Mouse (Mus musculus) CH12.LX (cell line): ENCODE measurements around the gene Snx17. TPM values are rescaled to one million over a fixed set of nuclear protein-coding genes. Genes with fewer than 3 reads are reported as not detected.
A peak's percentile ranks its signal among the peaks of the same experiment; 100 is the strongest.

ENCODE experiments used
- DNase-seq: peaks from one replicate; pipeline ENCODE4 v3.0.0-alpha.2; 2013; ENCODE audit errors: extremely low read depth
- H3K27ac ChIP-seq: 2 replicates; pipeline ENCODE4 v1.5.1; 2012; ENCODE audit warnings: low read depth, mild to moderate bottlenecking, control low read depth, moderate library complexity; ENCODE audit not compliant: insufficient read depth
- H3K27me3 ChIP-seq: replicated peaks from 2 replicates; pipeline ENCODE3; 2012; ENCODE audit warnings: inconsistent platforms
- H3K36me3 ChIP-seq, 2 experiments: replicated peaks in 1 of 2; 2 replicates each; pipeline versions ENCODE3 to v1.6.1; 2012; ENCODE audit warnings: inconsistent platforms in 1 of 2, low read length in 1 of 2, mild to moderate bottlenecking in 1 of 2, mixed read lengths in 1 of 2, moderate library complexity in 1 of 2; ENCODE audit not compliant: control insufficient read depth in 1 of 2, insufficient read depth in 1 of 2
- H3K4me1 ChIP-seq, 2 experiments: 2 replicates each; pipeline ENCODE4 v1.6.1; 2012; ENCODE audit warnings: inconsistent platforms in 1 of 2, moderate library complexity in 1 of 2; ENCODE audit not compliant: insufficient read depth in 2 of 2, control insufficient read depth in 1 of 2
- H3K4me2 ChIP-seq: 2 replicates; pipeline ENCODE4 v1.6.1; 2012; ENCODE audit warnings: low read depth, mild to moderate bottlenecking, control low read depth; ENCODE audit not compliant: poor library complexity, insufficient read depth, severe bottlenecking
- H3K4me3 ChIP-seq, 3 experiments: fragments of 150-350 bp in 1 of 3; sonication (generic) in 1 of 3; replicated peaks in 1 of 3; 2 replicates each; pipeline versions ENCODE3 to v1.5.1; 2011 to 2012; ENCODE audit warnings: low read depth in 2 of 3, low read length in 2 of 3, mild to moderate bottlenecking in 2 of 3, moderate library complexity in 2 of 3, control low read depth in 1 of 3, improper control_type of control experiment in 1 of 3, inconsistent platforms in 1 of 3, mixed read lengths in 1 of 3; ENCODE audit not compliant: poor library complexity in 1 of 3
- H3K79me2 ChIP-seq: replicated peaks from 2 replicates; pipeline ENCODE4 v1.6.1; 2012; ENCODE audit warnings: mild to moderate bottlenecking, moderate library complexity; ENCODE audit not compliant: control insufficient read depth, poor library complexity, insufficient read depth, severe bottlenecking; ENCODE audit errors: extremely low read depth
- H3K9ac ChIP-seq: 2 replicates; pipeline ENCODE4 v1.6.1; 2012; ENCODE audit warnings: low read depth, mild to moderate bottlenecking, control low read depth, moderate library complexity; ENCODE audit not compliant: insufficient read depth
- H3K9me3 ChIP-seq: replicated peaks from 2 replicates; pipeline ENCODE3; 2012; ENCODE audit warnings: low read length, inconsistent platforms, mixed read lengths
- CTCF ChIP-seq, 2 experiments: IDR thresholded peaks in 1 of 2; conservative IDR thresholded peaks in 1 of 2; 2 replicates each; pipeline ENCODE4 v1.5.1; 2011 to 2012; ENCODE audit warnings: low read depth in 2 of 2, low read length in 2 of 2, improper control_type of control experiment in 1 of 2, inconsistent platforms in 1 of 2, mild to moderate bottlenecking in 1 of 2, moderate library complexity in 1 of 2
- GABPA ChIP-seq: IDR thresholded peaks from 2 replicates; pipeline ENCODE4 v1.6.1; 2012; ENCODE audit warnings: low read depth, low read length, improper control_type of control experiment, inconsistent platforms; ENCODE audit not compliant: insufficient replicate concordance
- KAT2A ChIP-seq: IDR thresholded peaks from 2 replicates; pipeline ENCODE4 v1.6.1; 2012; ENCODE audit warnings: low read length, improper control_type of control experiment, inconsistent platforms; ENCODE audit not compliant: insufficient replicate concordance
- MAFK ChIP-seq: IDR thresholded peaks from 2 replicates; pipeline ENCODE4 v1.6.1; 2011; ENCODE audit warnings: low read length, improper control_type of control experiment; ENCODE audit not compliant: insufficient replicate concordance
- MEF2A ChIP-seq: IDR thresholded peaks from 2 replicates; pipeline ENCODE4 v1.6.1; 2014; ENCODE audit warnings: low read depth, mild to moderate bottlenecking, inconsistent platforms, low read length, improper control_type of control experiment, borderline replicate concordance
- MXI1 ChIP-seq: IDR thresholded peaks from 2 replicates; pipeline ENCODE4 v1.6.1; 2011; ENCODE audit warnings: mild to moderate bottlenecking, low read depth, low read length, improper control_type of control experiment
- MYC ChIP-seq: IDR thresholded peaks from 2 replicates; pipeline ENCODE4 v1.6.1; 2011; ENCODE audit warnings: low read depth, mild to moderate bottlenecking, improper control_type of control experiment, low read length
- NELFE ChIP-seq: IDR thresholded peaks from 2 replicates; pipeline ENCODE4 v1.6.1; 2011; ENCODE audit warnings: low read depth, low read length, improper control_type of control experiment
- NRF1 ChIP-seq: IDR thresholded peaks from 2 replicates; pipeline ENCODE4 v1.6.1; 2014; ENCODE audit warnings: low read depth, mild to moderate bottlenecking, inconsistent platforms, low read length, improper control_type of control experiment, moderate library complexity
- PAX5 ChIP-seq: IDR thresholded peaks from 2 replicates; pipeline ENCODE4 v1.6.1; 2012; ENCODE audit warnings: low read length, inconsistent platforms, mixed read lengths
- RAD21 ChIP-seq: IDR thresholded peaks from 2 replicates; pipeline ENCODE4 v1.6.1; 2011; ENCODE audit warnings: low read depth, mild to moderate bottlenecking, low read length, improper control_type of control experiment, moderate library complexity
- SIN3A ChIP-seq: IDR thresholded peaks from 2 replicates; pipeline ENCODE4 v1.6.1; 2012; ENCODE audit warnings: low read length, improper control_type of control experiment, inconsistent platforms
- SMC3 ChIP-seq: IDR thresholded peaks from 2 replicates; pipeline ENCODE4 v1.6.1; 2011; ENCODE audit warnings: low read depth, low read length, improper control_type of control experiment
- TBP ChIP-seq: conservative IDR thresholded peaks from 2 replicates; pipeline ENCODE4 v1.6.1; 2011; ENCODE audit warnings: low read depth, low read length, improper control_type of control experiment
- USF2 ChIP-seq: conservative IDR thresholded peaks from 2 replicates; pipeline ENCODE4 v1.6.1; 2011; ENCODE audit warnings: low read depth, low read length, improper control_type of control experiment
- ZKSCAN1 ChIP-seq: IDR thresholded peaks from 2 replicates; pipeline ENCODE4 v1.6.1; 2012; ENCODE audit warnings: low read depth, inconsistent platforms, low read length, improper control_type of control experiment, borderline replicate concordance
- ZMIZ1 ChIP-seq: IDR thresholded peaks from 2 replicates; pipeline ENCODE4 v1.6.1; 2012; ENCODE audit warnings: low read depth, mild to moderate bottlenecking, inconsistent platforms, low read length, improper control_type of control experiment
- ZNF384 ChIP-seq: IDR thresholded peaks from 2 replicates; pipeline ENCODE4 v1.6.1; 2012; ENCODE audit warnings: low read depth, low read length, improper control_type of control experiment, inconsistent platforms
- dilution Hi-C: fragments of 300-500 bp; cut with MboI; formaldehyde crosslinking; loops from 2 replicates; pipeline ENCODE4 v1.14.3; 2020; ENCODE audit warnings: low sequenced_read_pairs; ENCODE audit not compliant: extremely low pct_unique_long_range_greater_than_20kb, extremely low pct_ligation_motif_present
- in situ Hi-C: fragments of 300-500 bp; cut with MboI; formaldehyde crosslinking; loops from 3 replicates; pipeline ENCODE4 v1.14.3; 2019; ENCODE audit warnings: low sequenced_read_pairs, low pct_ligation_motif_present, low pct_unique_long_range_greater_than_20kb, mixed read lengths
- polyA plus RNA-seq: library from polyadenylated mRNA; unstranded; fragments of >175 nt; gene quantifications from 2 replicates; pipeline ENCODE4 v1.2.1, GENCODE M21; 2012; ENCODE audit warnings: low read depth; ENCODE audit not compliant: insufficient read length
- total RNA-seq, 2 experiments: library from RNA; depleted of rRNA; stranded (reverse); fragments of 300-350 nt in 1 of 2; fragments of >200 nt in 1 of 2; gene quantifications; 2 replicates each; pipeline ENCODE4 v1.2.3; 2012 to 2014

Gene Snx17
- total and polyA plus RNA-seq, 3 experiments = 56.7 to 63.9 (median 61.5) TPM

DNA sequence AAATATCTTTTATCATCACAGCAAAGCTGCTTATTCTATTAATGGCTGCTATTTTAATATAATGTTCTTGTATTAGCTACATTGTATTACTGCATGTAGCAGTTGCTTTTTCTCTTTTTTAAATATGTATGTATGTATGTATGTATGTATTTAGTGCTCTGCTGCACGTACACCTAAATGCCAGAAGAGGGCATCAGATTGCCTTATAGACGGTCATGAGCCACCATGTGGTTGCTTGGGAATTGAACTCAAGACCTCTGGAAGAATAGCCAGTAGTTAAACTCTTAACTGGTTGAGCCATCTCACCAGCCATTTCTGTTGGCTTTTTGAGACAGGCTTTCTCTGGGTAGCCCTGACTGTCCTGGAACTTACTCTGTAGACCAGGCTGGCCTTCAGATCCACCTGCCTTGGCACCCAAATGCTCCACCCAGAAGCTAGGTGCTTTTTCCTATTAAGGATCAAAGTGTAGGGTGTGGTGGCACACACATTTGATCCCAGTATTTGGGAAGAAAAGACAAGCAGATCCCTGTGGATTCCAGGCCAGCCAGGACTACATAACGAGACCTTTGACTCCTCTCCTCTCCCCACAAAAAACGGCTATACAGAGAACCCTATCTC, 4.7 kb upstream of the Snx17 start:
- Histone ChIP-seq H3K4me3 (no peak overlapping the region), H3K9me3 (no peaks in the 10 kb centered on the region), H3K36me3 (peaks cover 39 to 46% of the 10 kb centered on the region in 2 experiments), H3K4me2 (no peak overlapping the region), H3K4me1 (peaks cover 0 to 14% of the 10 kb centered on the region in 2 experiments; a peak in 2 of 4 replicates), H3K9ac (no peak overlapping the region), H3K27me3 (no peaks in the 10 kb centered on the region), H3K79me2 (peaks cover 12% of the 10 kb centered on the region), H3K27ac (no peak overlapping the region)
- peak; percentile 52 for DNase-seq
- dilution Hi-C loops = no loop called here
- TF ChIP-seq GABPA (no peak), SMC3 (peak; percentile 58), MAFK (no peak), NELFE (peak; percentile 25; the same call in 1 of the 2 replicates), NRF1 (no peak), RAD21 (peak; percentile 52), CTCF (conservative IDR thresholded peaks at IDR 0.05 in 1 of 2, IDR thresholded peaks at IDR 0.05 in 1 of 2; ENCODE audit: low read depth in 2 of 2, low read length in 2 of 2) (peak in 1 of 2 experiments; percentile 92; a peak in 3 of 4 replicates), MYC (peak; percentile 90), TBP (no peak), MEF2A (no peak)
- in situ Hi-C loops = no loop called here

DNA sequence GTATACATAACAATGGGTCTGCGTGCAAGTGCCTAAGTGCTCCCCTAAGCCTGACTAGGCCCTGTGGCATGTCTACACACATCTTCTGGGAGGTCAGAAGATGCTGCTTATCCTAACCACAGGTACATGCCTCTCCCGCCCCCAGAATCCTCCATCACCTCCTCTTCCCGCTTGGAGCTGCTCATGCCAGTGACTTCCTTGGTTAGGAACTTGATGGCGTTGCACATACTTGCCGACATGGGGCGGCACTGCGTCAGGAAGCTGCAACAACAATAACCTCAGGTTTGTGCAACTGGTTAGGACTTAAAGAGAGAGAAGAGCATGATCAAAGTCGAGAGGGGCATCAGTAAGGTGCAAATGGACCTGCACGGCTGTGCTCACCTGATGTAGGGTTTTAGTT, 2.8 kb upstream of the Snx17 start:
- in situ Hi-C loops = no loop called here

More for the DNA sequence above, 2.8 kb upstream of the Snx17 start:
- no peak for DNase-seq
- H3K9ac ChIP-seq = no peak overlapping the region
- H3K4me1 ChIP-seq = peaks cover 2 to 25% of the 10 kb centered on the region in 2 experiments; a peak in 3 of 4 replicates
- no peak overlapping the region for H3K27ac ChIP-seq
- peaks cover 27% of the 10 kb centered on the region for H3K79me2 ChIP-seq
- no peaks in the 10 kb centered on the region for H3K9me3 ChIP-seq
- no peak overlapping the region for H3K4me2 ChIP-seq
- H3K4me3 ChIP-seq = no peak overlapping the region
- H3K27me3 ChIP-seq = no peaks in the 10 kb centered on the region
- dilution Hi-C loops = no loop called here
- TF ChIP-seq MAFK (no peak), ZNF384 (no peak), SIN3A (no peak), ZMIZ1 (no peak), PAX5 (no peak), ZKSCAN1 (no peak), MXI1 (no peak), KAT2A (no peak), MYC (no peak), USF2 (no peak), SMC3 (no peak)
- peaks cover 42 to 55% of the 10 kb centered on the region in 2 experiments for H3K36me3 ChIP-seq
